Mouse (Mus musculus): ENCODE measurements around the gene Vti1a. TPM values are rescaled to one million over a fixed set of nuclear protein-coding genes. Genes with fewer than 3 reads are reported as not detected.
A peak's percentile ranks its signal among the peaks of the same experiment; 100 is the strongest.

Gene Vti1a
- polyA plus RNA-seq, 1 experiment from 2014 or later, result 19.4 TPM

- H3K27me3 ChIP-seq (ENCODE audit: control insufficient read depth, insufficient read depth, low read length), result no peaks in the 10 kb centered on the region
- no peak overlapping the region for H3K4me2 ChIP-seq (replicated peaks; ENCODE audit: low read depth)
- no peaks in the 10 kb centered on the region for H3K4me1 ChIP-seq (replicated peaks; ENCODE audit: control insufficient read depth, insufficient read depth)
- no peak for TF ChIP-seq EP300 (optimal IDR thresholded peaks at IDR 0.05)
- no peak for TF ChIP-seq CTCF (IDR thresholded peaks at IDR 0.05; ENCODE audit: low read depth)
- H3K27ac ChIP-seq (replicated peaks), result no peak overlapping the region
- DNase-seq (ENCODE audit: low spot score) (no peak), ATAC-seq (ENCODE audit: low FRiP score, low TSS enrichment) (no peak)
- H3K9ac ChIP-seq (ENCODE audit: low read length), result no peak overlapping the region
- no peaks in the 10 kb centered on the region for H3K9me3 ChIP-seq (ENCODE audit: control insufficient read depth, low read length)
- WGBS, result 89% methylated on average over 13 of the region's 13 CpGs
- H3K36me3 ChIP-seq (ENCODE audit: control insufficient read depth, insufficient read depth, low read length), result no peaks in the 10 kb centered on the region
- H3K4me3 ChIP-seq (ENCODE audit: low read depth, low read length), result no peak overlapping the region
Observed at GRCm38 (mm10) chr19:55564104-55564938, 248.2 kb downstream of the Vti1a start.

GRCm38 (mm10) chr19:55565111-55565510 is 249.0 kb downstream of the Vti1a start:
- no peak for DNase-seq (ENCODE audit: low spot score)
- no peak overlapping the region for H3K9ac ChIP-seq (ENCODE audit: low read length)
- H3K4me3 ChIP-seq (ENCODE audit: low read depth, low read length), result no peak overlapping the region
- no peaks in the 10 kb centered on the region for H3K4me1 ChIP-seq (replicated peaks; ENCODE audit: control insufficient read depth, insufficient read depth)
- ATAC-seq (ENCODE audit: low FRiP score, low TSS enrichment), result no peak
- no peak overlapping the region for H3K27ac ChIP-seq (replicated peaks)
- no peak overlapping the region for H3K4me2 ChIP-seq (replicated peaks; ENCODE audit: low read depth)
- H3K27me3 ChIP-seq (ENCODE audit: control insufficient read depth, insufficient read depth, low read length), result no peaks in the 10 kb centered on the region
- TF ChIP-seq CTCF (IDR thresholded peaks at IDR 0.05; ENCODE audit: low read depth) (no peak), EP300 (optimal IDR thresholded peaks at IDR 0.05) (no peak)
- no peaks in the 10 kb centered on the region for H3K9me3 ChIP-seq (ENCODE audit: control insufficient read depth, low read length)
- WGBS, result 87% methylated on average over 11 of the region's 11 CpGs
- H3K36me3 ChIP-seq (ENCODE audit: control insufficient read depth, insufficient read depth, low read length), result no peaks in the 10 kb centered on the region

- H3K9ac ChIP-seq (ENCODE audit: low read length), result no peak overlapping the region
- H3K4me1 ChIP-seq (replicated peaks; ENCODE audit: control insufficient read depth, insufficient read depth), result no peaks in the 10 kb centered on the region
- no peaks in the 10 kb centered on the region for H3K9me3 ChIP-seq (ENCODE audit: control insufficient read depth, low read length)
- no peak overlapping the region for H3K4me2 ChIP-seq (replicated peaks; ENCODE audit: low read depth)
- TF ChIP-seq EP300 (optimal IDR thresholded peaks at IDR 0.05) (no peak), CTCF (IDR thresholded peaks at IDR 0.05; ENCODE audit: low read depth) (no peak)
- H3K36me3 ChIP-seq (ENCODE audit: control insufficient read depth, insufficient read depth, low read length), result no peaks in the 10 kb centered on the region
- no peak overlapping the region for H3K4me3 ChIP-seq (ENCODE audit: low read depth, low read length)
- H3K27ac ChIP-seq (replicated peaks), result no peak overlapping the region
- ATAC-seq (ENCODE audit: low FRiP score, low TSS enrichment) (no peak), DNase-seq (ENCODE audit: low spot score) (no peak)
- 44% methylated on average over 6 of the region's 6 CpGs for WGBS
- no peaks in the 10 kb centered on the region for H3K27me3 ChIP-seq (ENCODE audit: control insufficient read depth, insufficient read depth, low read length)
Observed at GRCm38 (mm10) chr19:55565523-55566369, 249.7 kb downstream of the Vti1a start.

GRCm38 (mm10) chr19:55569114-55569513 is 253.0 kb downstream of the Vti1a start:
- ATAC-seq (ENCODE audit: low FRiP score, low TSS enrichment) (no peak), DNase-seq (ENCODE audit: low spot score) (no peak)
- Histone ChIP-seq H3K4me2 (replicated peaks; ENCODE audit: low read depth) (no peak overlapping the region), H3K27me3 (ENCODE audit: control insufficient read depth, insufficient read depth, low read length) (no peaks in the 10 kb centered on the region), H3K36me3 (ENCODE audit: control insufficient read depth, insufficient read depth, low read length) (no peaks in the 10 kb centered on the region), H3K27ac (replicated peaks) (no peak overlapping the region), H3K4me1 (replicated peaks; ENCODE audit: control insufficient read depth, insufficient read depth) (0 out of 2 replicates have a peak, but pooled peaks cover 2% of the 10 kb centered on the region), H3K9me3 (ENCODE audit: control insufficient read depth, low read length) (no peaks in the 10 kb centered on the region), H3K4me3 (ENCODE audit: low read depth, low read length) (no peak overlapping the region), H3K9ac (ENCODE audit: low read length) (no peak overlapping the region)
- TF ChIP-seq CTCF (IDR thresholded peaks at IDR 0.05; ENCODE audit: low read depth) (no peak), EP300 (optimal IDR thresholded peaks at IDR 0.05) (no peak)
- 56% methylated on average over 7 of the region's 7 CpGs for WGBS

- H3K4me1 ChIP-seq (replicated peaks; ENCODE audit: control insufficient read depth, insufficient read depth), result 0 out of 2 replicates have a peak, but pooled peaks cover 2% of the 10 kb centered on the region
- H3K9me3 ChIP-seq (ENCODE audit: control insufficient read depth, low read length), result no peaks in the 10 kb centered on the region
- H3K4me3 ChIP-seq (ENCODE audit: low read depth, low read length), result no peak overlapping the region
- 0 out of 2 replicates have a peak overlapping the region, but pooled peaks have one; percentile 0 for H3K27ac ChIP-seq (replicated peaks)
- ATAC-seq (ENCODE audit: low FRiP score, low TSS enrichment) (0 out of 2 replicates have a peak, but pooled peaks have one; percentile 31), DNase-seq (ENCODE audit: low spot score) (no peak)
- no peak overlapping the region for H3K4me2 ChIP-seq (replicated peaks; ENCODE audit: low read depth)
- H3K36me3 ChIP-seq (ENCODE audit: control insufficient read depth, insufficient read depth, low read length), result no peaks in the 10 kb centered on the region
- 70% methylated on average over 12 of the region's 12 CpGs for WGBS
- H3K9ac ChIP-seq (ENCODE audit: low read length), result no peak overlapping the region
- H3K27me3 ChIP-seq (ENCODE audit: control insufficient read depth, insufficient read depth, low read length), result no peaks in the 10 kb centered on the region
- TF ChIP-seq CTCF (IDR thresholded peaks at IDR 0.05; ENCODE audit: low read depth) (no peak), EP300 (optimal IDR thresholded peaks at IDR 0.05) (no peak)
Observed at GRCm38 (mm10) chr19:55569894-55570293, 253.8 kb downstream of the Vti1a start.

Data from stomach, postnatal 0 days (tissue).